Mouse (Mus musculus) heart, embryonic 16.5 days (tissue): Measurements from ENCODE around the gene Zfr2. TPM values are rescaled to one million over a fixed set of nuclear protein-coding genes. Genes with fewer than 3 reads are reported as not detected.

Source experiments
- ATAC-seq: fragments of 200-750 bp; cut with Nextera tagmentation; replicated peaks from 2 replicates; pipeline ENCODE4 v1.8.0; 2017; ENCODE audit warnings: moderate number of reproducible peaks; ENCODE audit not compliant: insufficient read depth, low FRiP score; ENCODE audit errors: extremely low read depth
- H3K27ac ChIP-seq: fragments of 300-500 bp; sonication (generic); 2 replicates; pipeline ENCODE4 v1.5.1; 2014; ENCODE audit warnings: mild to moderate bottlenecking, low read length, control low read depth, moderate library complexity
- H3K27me3 ChIP-seq: fragments of 300-500 bp; sonication (generic); 2 replicates; pipeline ENCODE4 v1.6.1; 2014; ENCODE audit warnings: low read length, mixed read lengths; ENCODE audit not compliant: control insufficient read depth, insufficient read depth
- H3K36me3 ChIP-seq: fragments of 300-500 bp; sonication (generic); 2 replicates; pipeline ENCODE4 v1.6.1; 2014; ENCODE audit not compliant: control insufficient read depth, insufficient read depth
- H3K4me1 ChIP-seq: fragments of 300-500 bp; sonication (generic); 2 replicates; pipeline ENCODE4 v1.6.1; 2014; ENCODE audit warnings: low read length, mixed read lengths; ENCODE audit not compliant: control insufficient read depth, insufficient read depth
- H3K4me2 ChIP-seq: fragments of 300-500 bp; sonication (generic); 2 replicates; pipeline ENCODE4 v1.6.1; 2014; ENCODE audit warnings: low read depth, mild to moderate bottlenecking, control low read depth, low read length
- H3K4me3 ChIP-seq: fragments of 300-500 bp; sonication (generic); 2 replicates; pipeline ENCODE4 v1.5.1; 2014; ENCODE audit warnings: mild to moderate bottlenecking, control low read depth, low read length
- H3K9ac ChIP-seq: fragments of 300-500 bp; sonication (generic); 2 replicates; pipeline ENCODE4 v1.6.1; 2014; ENCODE audit warnings: low read length, control low read depth
- H3K9me3 ChIP-seq: fragments of 300-500 bp; sonication (generic); replicated peaks from 2 replicates; pipeline ENCODE4 v1.6.1; 2016; ENCODE audit warnings: low read length; ENCODE audit not compliant: control insufficient read depth
- WGBS: fragments of 180-500 bp; shearing (Covaris S2); extraction: QIAGEN DNeasy Blood & Tissue Kit; methylation state at CpG from one replicate; pipeline ENCODE4 v1.1.7; 2014; 5-methylcytosine and 5-hydroxymethylcytosine counted together
- polyA plus RNA-seq: library from polyadenylated mRNA; unstranded; fragments of >200 nt; fragmentation: Nextera tagmentation; extraction: Ambion mirVana; gene quantifications from 2 replicates; pipeline ENCODE4 v1.2.1, GENCODE M21; 2015

Zfr2 gene
- polyA plus RNA-seq, 1 experiment from 2014 or later: 5.0 TPM

- WGBS: 1% methylated on average over 23 of the region's 23 CpGs
- H3K36me3 ChIP-seq: peaks cover 27% of the 10 kb centered on the region
- peak overlapping the region; percentile 66 for H3K4me3 ChIP-seq
- peak overlapping the region; percentile 74 for H3K4me2 ChIP-seq
- ATAC-seq: peak; percentile 67
- H3K27ac ChIP-seq: peak overlapping the region; percentile 52
- peaks cover 10% of the 10 kb centered on the region for H3K4me1 ChIP-seq
- H3K9me3 ChIP-seq: no peaks in the 10 kb centered on the region
- no peaks in the 10 kb centered on the region for H3K27me3 ChIP-seq
- H3K9ac ChIP-seq: peak overlapping the region; percentile 83
Observed at GRCm38 (mm10) chr10:81268056-81268455, 35.1 kb downstream of the Zfr2 start.

GRCm38 (mm10) chr10:81268643-81269412 lies 35.9 kb downstream of the Zfr2 start:
- Histone ChIP-seq H3K9ac (peak overlapping the region; percentile 83), H3K27me3 (no peaks in the 10 kb centered on the region), H3K4me3 (peak overlapping the region; percentile 66), H3K4me2 (peak overlapping the region; percentile 74), H3K36me3 (peaks cover 29% of the 10 kb centered on the region), H3K9me3 (no peaks in the 10 kb centered on the region), H3K4me1 (peaks cover 10% of the 10 kb centered on the region), H3K27ac (peak overlapping the region; percentile 52)
- no peak for ATAC-seq
- WGBS: 79% methylated on average over 16 of the region's 16 CpGs

GRCm38 (mm10) chr10:81272356-81272755 lies 39.4 kb downstream of the Zfr2 start:
- Histone ChIP-seq H3K36me3 (peaks cover 23% of the 10 kb centered on the region), H3K4me3 (no peak overlapping the region), H3K9me3 (no peaks in the 10 kb centered on the region), H3K27ac (no peak overlapping the region), H3K27me3 (no peaks in the 10 kb centered on the region), H3K4me2 (no peak overlapping the region), H3K9ac (no peak overlapping the region), H3K4me1 (peaks cover 6% of the 10 kb centered on the region)
- whole genome bisulfite sequencing: 94% methylated on average over 21 of the region's 21 CpGs
- no peak for ATAC-seq

- Histone ChIP-seq H3K9me3 (no peaks in the 10 kb centered on the region), H3K27me3 (no peaks in the 10 kb centered on the region), H3K27ac (no peak overlapping the region), H3K4me3 (no peak overlapping the region), H3K36me3 (peaks cover 23% of the 10 kb centered on the region), H3K4me2 (no peak overlapping the region), H3K4me1 (peaks cover 3% of the 10 kb centered on the region), H3K9ac (no peak overlapping the region)
- no peak for ATAC-seq
- WGBS: 94% methylated on average over 19 of the region's 19 CpGs
Observed at GRCm38 (mm10) chr10:81273842-81274241, 40.9 kb downstream of the Zfr2 start.

GRCm38 (mm10) chr10:81277676-81278075 lies 44.7 kb downstream of the Zfr2 start:
- no peak overlapping the region for H3K4me3 ChIP-seq
- 0 out of 2 replicates have a peak, but pooled peaks cover 2% of the 10 kb centered on the region for H3K4me1 ChIP-seq
- peaks cover 10% of the 10 kb centered on the region for H3K36me3 ChIP-seq
- ATAC-seq: no peak
- H3K4me2 ChIP-seq: no peak overlapping the region
- no peak overlapping the region for H3K27ac ChIP-seq
- no peaks in the 10 kb centered on the region for H3K9me3 ChIP-seq
- no peak overlapping the region for H3K9ac ChIP-seq
- 69% methylated on average over 22 of the region's 22 CpGs for WGBS
- peaks cover 7% of the 10 kb centered on the region; the same call in 1 of the 2 replicates for H3K27me3 ChIP-seq

- H3K4me2 ChIP-seq: peak overlapping the region; percentile 19; the same call in 1 of the 2 replicates
- H3K27ac ChIP-seq: no peak overlapping the region
- no peak overlapping the region for H3K4me3 ChIP-seq
- no peak overlapping the region for H3K9ac ChIP-seq
- WGBS: 26% methylated on average over 10 of the region's 10 CpGs
- H3K27me3 ChIP-seq: peaks cover 20% of the 10 kb centered on the region
- H3K4me1 ChIP-seq: 0 out of 2 replicates have a peak, but pooled peaks cover 2% of the 10 kb centered on the region
- no peaks in the 10 kb centered on the region for H3K9me3 ChIP-seq
- ATAC-seq: no peak
- H3K36me3 ChIP-seq: no peaks in the 10 kb centered on the region
Observed at GRCm38 (mm10) chr10:81279496-81279895, 46.5 kb downstream of the Zfr2 start.

- Histone ChIP-seq H3K27me3 (peaks cover 34% of the 10 kb centered on the region), H3K27ac (no peak overlapping the region), H3K4me1 (peaks cover 11% of the 10 kb centered on the region), H3K9ac (no peak overlapping the region), H3K9me3 (no peaks in the 10 kb centered on the region), H3K4me3 (no peak overlapping the region), H3K4me2 (no peak overlapping the region), H3K36me3 (no peaks in the 10 kb centered on the region)
- 55% methylated on average over 6 of the region's 6 CpGs for WGBS
- no peak for ATAC-seq
Observed at GRCm38 (mm10) chr10:81284189-81284588, 51.2 kb downstream of the Zfr2 start.

- Histone ChIP-seq H3K27ac (no peak overlapping the region), H3K36me3 (no peaks in the 10 kb centered on the region), H3K9ac (no peak overlapping the region), H3K4me1 (peaks cover 11% of the 10 kb centered on the region), H3K4me2 (peak overlapping the region; percentile 92), H3K9me3 (no peaks in the 10 kb centered on the region), H3K4me3 (peak overlapping the region; percentile 62), H3K27me3 (peaks cover 38% of the 10 kb centered on the region)
- ATAC-seq: no peak
- WGBS: 10% methylated on average over 17 of the region's 17 CpGs
Observed at GRCm38 (mm10) chr10:81284719-81285118, 51.8 kb downstream of the Zfr2 start.

- Histone ChIP-seq H3K4me2 (peak overlapping the region; percentile 92), H3K27me3 (peaks cover 36% of the 10 kb centered on the region), H3K36me3 (no peaks in the 10 kb centered on the region), H3K4me1 (peaks cover 16% of the 10 kb centered on the region), H3K4me3 (peak overlapping the region; percentile 62), H3K27ac (no peak overlapping the region), H3K9me3 (no peaks in the 10 kb centered on the region), H3K9ac (peak overlapping the region; percentile 76)
- 2% methylated on average over 53 of the region's 54 CpGs for WGBS
- peak; percentile 68 for ATAC-seq
Observed at GRCm38 (mm10) chr10:81285694-81286450, 52.9 kb downstream of the Zfr2 start.
